Mouse (Mus musculus) E14TG2a.4 (cell line): Measurements from ENCODE around the gene Galnt7.

Experiments
- CTCF ChIP-seq: conservative IDR thresholded peaks from 2 replicates; pipeline ENCODE4 v1.5.1; 2014; ENCODE audit warnings: low read length
- NANOG ChIP-seq: IDR thresholded peaks from 2 replicates; pipeline ENCODE4 v1.6.1; 2014; ENCODE audit warnings: borderline replicate concordance, low read length, mixed read lengths

DNA sequence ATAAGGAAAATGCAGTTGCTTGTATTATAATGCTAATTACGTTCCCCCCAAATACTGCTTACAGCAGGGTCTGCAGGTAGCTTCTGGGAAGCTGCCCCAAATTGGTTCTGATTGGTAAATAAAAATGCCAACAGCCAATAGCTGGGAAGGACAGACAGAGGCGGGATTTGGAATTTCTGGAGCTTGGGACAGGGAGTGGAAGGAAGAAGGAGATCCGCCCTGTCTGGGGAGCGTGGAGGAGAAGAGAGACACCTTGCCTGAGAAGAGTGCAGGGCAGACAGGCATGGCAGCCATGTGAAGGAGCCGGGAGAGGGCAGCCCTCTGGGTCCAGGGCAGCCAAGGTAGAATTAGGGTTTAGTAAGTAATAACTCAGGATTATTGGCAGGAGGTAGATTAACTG is 35.9 kb downstream of the Galnt7 start:
- TF ChIP-seq CTCF (no peak), NANOG (no peak)
